Mouse (Mus musculus) liver, adult 2 months (tissue): Measurements from ENCODE around the gene P3h4.

Experiments used
- CTCF ChIP-seq: fragments of 200-500 bp; IDR thresholded peaks from 2 replicates; pipeline ENCODE4 v1.5.1; 2011; ENCODE audit warnings: low read depth, low read length, control low read depth
- POLR2A ChIP-seq: fragments of 200-500 bp; IDR thresholded peaks from 2 replicates; pipeline ENCODE4 v1.6.1; 2011; ENCODE audit warnings: low read length, control low read depth; ENCODE audit not compliant: insufficient read depth; ENCODE audit errors: extremely low read depth

DNA sequence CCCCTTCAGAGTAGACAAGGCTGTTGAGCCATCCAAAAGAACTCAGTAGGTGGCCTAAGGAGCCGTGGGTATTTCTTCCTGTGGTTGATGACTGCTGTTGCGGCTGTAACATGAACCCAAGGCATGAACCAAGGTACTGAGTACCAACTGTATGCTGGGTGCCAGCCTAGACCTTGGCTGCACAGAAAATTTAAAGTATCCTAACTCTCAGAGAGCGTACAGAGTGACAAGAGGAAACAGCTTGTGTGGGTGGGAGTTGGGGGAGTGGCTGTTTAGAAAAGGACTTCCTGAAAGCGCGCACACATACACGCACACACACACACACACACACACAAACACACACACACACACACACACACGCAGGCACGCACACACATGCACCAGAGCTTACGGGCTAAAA lies 15.3 kb downstream of the P3h4 start:
- no peak for TF ChIP-seq POLR2A
- TF ChIP-seq CTCF, result no peak
